Mouse (Mus musculus) myocyte (in vitro differentiated cells): ENCODE results near the gene Cdh11.

Experiments
- CEBPB ChIP-seq: IDR thresholded peaks from 2 replicates; pipeline ENCODE4 v1.6.1; 2011; ENCODE audit warnings: mild to moderate bottlenecking, moderate library complexity; ENCODE audit not compliant: poor library complexity, insufficient read depth, severe bottlenecking
- E2F4 ChIP-seq: IDR thresholded peaks from one replicate; pipeline ENCODE4 v1.6.1; 2011; ENCODE audit warnings: mild to moderate bottlenecking, control low read depth, moderate library complexity; ENCODE audit not compliant: insufficient read depth
- MAX ChIP-seq: IDR thresholded peaks from one replicate; pipeline ENCODE4 v1.6.1; 2011; ENCODE audit warnings: low read depth, mild to moderate bottlenecking, control low read depth
- MYOD1 ChIP-seq, 3 experiments: IDR thresholded peaks; one replicate each; pipeline ENCODE4 v1.6.1; 2011; ENCODE audit warnings: control low read depth in 2 of 3, low read depth in 2 of 3, mild to moderate bottlenecking in 2 of 3, moderate library complexity in 1 of 3; ENCODE audit not compliant: insufficient read length in 2 of 3, control insufficient read depth in 1 of 3
- MYOG ChIP-seq, 3 experiments: IDR thresholded peaks; one replicate each; pipeline ENCODE4 v1.6.1; 2011; ENCODE audit warnings: control low read depth in 2 of 3, low read depth in 2 of 3, mild to moderate bottlenecking in 2 of 3; ENCODE audit not compliant: insufficient read length in 2 of 3, control insufficient read depth in 1 of 3, insufficient read depth in 1 of 3
- POLR2A ChIP-seq: IDR thresholded peaks from one replicate; pipeline ENCODE4 v1.6.1; 2011; ENCODE audit warnings: low read depth, mild to moderate bottlenecking, control low read depth, moderate library complexity; ENCODE audit not compliant: insufficient read length
- POLR2AphosphoS2 ChIP-seq: IDR thresholded peaks from one replicate; pipeline ENCODE4 v1.6.1; 2011; ENCODE audit warnings: low read depth, control low read depth; ENCODE audit not compliant: insufficient read length
- REST ChIP-seq: IDR thresholded peaks from one replicate; pipeline ENCODE4 v1.6.1; 2011; ENCODE audit warnings: mild to moderate bottlenecking, control low read depth, moderate library complexity; ENCODE audit not compliant: insufficient read depth, insufficient read length
- SRF ChIP-seq: IDR thresholded peaks from one replicate; pipeline ENCODE4 v1.6.1; 2011; ENCODE audit warnings: low read depth; ENCODE audit not compliant: control insufficient read depth, insufficient read length
- TCF12 ChIP-seq: IDR thresholded peaks from one replicate; pipeline ENCODE4 v1.6.1; 2011; ENCODE audit warnings: mild to moderate bottlenecking, control low read depth; ENCODE audit not compliant: poor library complexity, insufficient read depth, severe bottlenecking
- TCF3 ChIP-seq: IDR thresholded peaks from one replicate; pipeline ENCODE4 v1.6.1; 2011; ENCODE audit warnings: low read depth, control low read depth; ENCODE audit not compliant: insufficient read length
- USF1 ChIP-seq: IDR thresholded peaks from one replicate; pipeline ENCODE4 v1.6.1; 2011; ENCODE audit warnings: low read depth, mild to moderate bottlenecking, control low read depth, moderate library complexity

DNA sequence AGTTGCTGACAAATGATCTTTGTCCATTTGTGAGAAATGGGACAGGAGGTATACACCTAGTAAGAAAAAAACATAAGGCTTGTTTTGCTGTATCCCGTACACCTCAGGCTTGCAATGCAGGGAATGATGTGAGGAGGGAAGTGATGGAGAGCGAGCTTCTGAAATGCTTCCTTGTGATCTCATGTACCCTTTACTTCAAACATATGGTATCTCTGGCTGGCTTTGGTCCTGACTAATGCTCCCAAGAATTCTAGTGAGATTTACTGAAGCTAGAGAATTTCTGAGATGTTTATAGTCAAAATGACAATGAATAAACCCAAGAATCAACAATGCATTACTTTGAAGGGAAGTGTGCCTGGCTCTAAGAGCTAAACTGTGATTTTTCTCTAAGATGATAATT, 14.0 kb downstream of the Cdh11 start:
- TF ChIP-seq POLR2AphosphoS2 (no peak), POLR2A (no peak), TCF12 (no peak), MYOG (IDR thresholded peaks at IDR 0.05; ENCODE audit: control insufficient read depth in 1 of 3, insufficient read depth in 1 of 3, insufficient read length in 2 of 3, low read depth in 2 of 3) (no peak), MYOD1 (IDR thresholded peaks at IDR 0.05; ENCODE audit: control insufficient read depth in 1 of 3, insufficient read length in 2 of 3, low read depth in 2 of 3) (no peak), E2F4 (no peak), MAX (no peak), TCF3 (no peak), REST (no peak), USF1 (no peak), CEBPB (no peak), SRF (no peak)
